Comparison of ENCODE assay signal across 26 mouse cellular contexts in the genomic region with DNA sequence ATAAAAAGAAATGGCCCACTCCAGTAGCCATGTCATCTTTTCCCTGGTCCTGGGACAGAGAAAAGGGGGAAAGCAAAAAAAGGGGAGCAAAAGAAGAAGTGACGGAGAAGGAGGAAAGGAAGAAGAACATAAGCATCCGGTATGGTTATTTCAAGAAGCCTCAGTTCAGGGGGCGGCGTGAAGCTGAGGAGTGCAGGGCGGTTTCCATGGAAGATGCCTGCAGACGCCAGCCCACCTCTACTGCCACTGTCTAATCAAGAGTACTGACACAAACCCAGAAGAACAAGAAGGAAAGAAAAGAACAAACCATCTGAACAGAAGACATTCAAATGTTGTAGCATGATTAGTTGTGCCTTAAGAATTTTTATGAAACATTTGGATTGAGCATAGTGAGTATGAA.
DNase-seq lines count a peak whose midpoint lies in the region; ATAC-seq lines count a peak whose summit lies in the region.
"Had no signal": no experiment of that assay in that cellular context is flagged by ENCODE, and none has a peak within 500 bp of the region (broad histone marks: within the 10 kb centered on the region; RNA-seq: fewer than 3 reads in every experiment).

No protein-coding gene starts in this region.

- intact Hi-C loops in left cerebral cortex, postnatal 14 days (cut with DNase I): no loop called here
- intact Hi-C loops in left cerebral cortex, postnatal 10 days (cut with DNase I): loop anchor here (10.0 kb wide), 1 partner anchor 492 kb away; the partner anchor contains the start of gene Enox1

- no peaks in the 10 kb centered on the region for H3K36me3 ChIP-seq in hindbrain, embryonic 16.5 days (ENCODE audit: control insufficient read depth, insufficient read depth, low read length)
- H3K36me3 ChIP-seq: embryonic facial prominence, embryonic 12.5 days; embryonic facial prominence, embryonic 15.5 days; G1E; hindbrain, embryonic 12.5 days; hindbrain, embryonic 15.5 days had no signal

- WGBS in hindbrain, embryonic 16.5 days: 96% methylated on average over 6 of the region's 6 CpGs

- no peaks in the 10 kb centered on the region for H3K9me3 ChIP-seq in hindbrain, embryonic 16.5 days (ENCODE audit: control insufficient read depth, low read length)
- H3K9me3 ChIP-seq: embryonic facial prominence, embryonic 12.5 days; embryonic facial prominence, embryonic 15.5 days; hindbrain, embryonic 12.5 days; hindbrain, embryonic 15.5 days had no signal

- H3K4me2 ChIP-seq in hindbrain, embryonic 16.5 days (ENCODE audit: low read length): no peak overlapping the region
- H3K4me2 ChIP-seq: embryonic facial prominence, embryonic 12.5 days; embryonic facial prominence, embryonic 15.5 days; heart, embryonic 11.5 days; hindbrain, embryonic 12.5 days; hindbrain, embryonic 15.5 days had no signal

- H3K9ac ChIP-seq in hindbrain, embryonic 16.5 days (ENCODE audit: low read depth, low read length): no peak overlapping the region
- H3K9ac ChIP-seq: embryonic facial prominence, embryonic 12.5 days; embryonic facial prominence, embryonic 15.5 days; forebrain, postnatal 0 days; hindbrain, embryonic 12.5 days; hindbrain, embryonic 15.5 days had no signal

- no peak overlapping the region for H3K4me3 ChIP-seq in hindbrain, embryonic 16.5 days (ENCODE audit: low read length)
- H3K4me3 ChIP-seq: embryonic facial prominence, embryonic 12.5 days; embryonic facial prominence, embryonic 15.5 days; heart, adult 2 months; hindbrain, embryonic 12.5 days; hindbrain, embryonic 15.5 days had no signal

- peak; percentile 28 for DNase-seq in frontal cortex, postnatal 36 days (ENCODE audit: low spot score in 2 of 2)
- no peak for DNase-seq in frontal cortex, postnatal 10 days (ENCODE audit: low spot score in 2 of 2)
- DNase-seq in left cerebral cortex, postnatal 14 days (ENCODE audit: low spot score in 2 of 2): peak; percentile 47 to 48
- no peak for DNase-seq in left cerebral cortex, postnatal 10 days (ENCODE audit: extremely low spot score in 1 of 2, low spot score in 2 of 2)
- DNase-seq in right cerebral cortex, postnatal 14 days: peak; percentile 21
- no peak for DNase-seq in right cerebral cortex, postnatal 25 days
- DNase-seq: adrenal gland, postnatal 10 days; adrenal gland, postnatal 36 days; B cell, adult 2 months; cerebellum, adult 11 months; cerebellum, adult 2 months; cerebellum, adult 9-11 months; cerebellum, postnatal 25 days; forebrain, postnatal 0 days; gastrocnemius, postnatal 25 days; heart, adult 2 months had no signal

- ATAC-seq in hindbrain, embryonic 16.5 days: no peak
- ATAC-seq: forebrain, embryonic 14.5 days; forebrain, postnatal 0 days; Patski had no signal

- no peak overlapping the region for H3K27ac ChIP-seq in hindbrain, embryonic 16.5 days (ENCODE audit: low read depth, low read length)
- H3K27ac ChIP-seq: embryonic facial prominence, embryonic 12.5 days; embryonic facial prominence, embryonic 15.5 days; heart, adult 2 months; hindbrain, embryonic 12.5 days; hindbrain, embryonic 15.5 days had no signal

- H3K27me3 ChIP-seq in hindbrain, embryonic 16.5 days (replicated peaks; ENCODE audit: control insufficient read depth, insufficient read depth, low read length): no peaks in the 10 kb centered on the region
- H3K27me3 ChIP-seq: CH12.LX; embryonic facial prominence, embryonic 12.5 days; embryonic facial prominence, embryonic 15.5 days; hindbrain, embryonic 12.5 days; hindbrain, embryonic 15.5 days; Patski had no signal

- H3K4me1 ChIP-seq in hindbrain, embryonic 16.5 days (ENCODE audit: control insufficient read depth, insufficient read depth, low read depth, low read length): no peaks in the 10 kb centered on the region; the same call in 1 of the 2 replicates
- H3K4me1 ChIP-seq: embryonic facial prominence, embryonic 12.5 days; embryonic facial prominence, embryonic 15.5 days had no signal

Comparison
In these comparisons a context has a peak if more than half of its experiments do, and no peak if none do; other contexts are left out.
1. DNase-seq: peak in frontal cortex, postnatal 36 days (2 of 2), left cerebral cortex, postnatal 14 days (2 of 2) and right cerebral cortex, postnatal 14 days (single experiment); none in frontal cortex, postnatal 10 days (0 of 2), left cerebral cortex, postnatal 10 days (0 of 2) and right cerebral cortex, postnatal 25 days (single experiment).